Mouse (Mus musculus): Measurements from ENCODE around the gene Rnft1. TPM values are rescaled to one million over a fixed set of nuclear protein-coding genes. Genes with fewer than 3 reads are reported as not detected.
"Not testable (repeated sequence)": the region's sequence is repeated elsewhere in the genome, so short reads cannot be mapped to it uniquely, and the experiment has no call there.

Rnft1 gene
- polyA plus RNA-seq, 1 experiment = 9.4 TPM

DNA sequence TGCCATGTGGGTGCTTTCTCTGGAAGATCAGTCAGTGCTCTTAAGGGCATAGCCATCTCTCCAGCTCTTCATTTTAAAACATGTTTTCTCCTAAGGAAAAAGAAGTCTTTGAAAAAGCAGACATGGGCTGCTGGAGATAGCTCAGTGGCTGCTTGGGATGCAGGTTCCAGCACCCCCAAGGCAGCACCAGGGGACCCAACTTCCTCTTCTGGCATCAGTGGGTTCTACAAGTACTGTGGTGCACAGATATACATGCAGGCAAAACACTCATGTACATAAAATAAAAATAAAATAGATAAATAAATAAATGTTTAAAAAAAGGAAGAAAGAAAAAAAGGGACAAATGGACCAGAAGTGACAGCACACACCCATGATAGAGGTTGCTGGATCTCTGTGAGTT lies 21.9 kb upstream of the Rnft1 start:
- TF ChIP-seq CTCF (conservative IDR thresholded peaks at IDR 0.05; ENCODE audit: insufficient read depth, insufficient read length, low read depth, low read length) (no peak), POLR2A (IDR thresholded peaks at IDR 0.05; ENCODE audit: low read depth, low read length) (no peak)
- Histone ChIP-seq H3K27ac (ENCODE audit: insufficient read depth, low read depth, low read length) (no peak overlapping the region), H3K27me3 (replicated peaks; ENCODE audit: control insufficient read depth, insufficient read depth, low read length) (no peaks in the 10 kb centered on the region), H3K4me3 (ENCODE audit: insufficient read depth, low read depth, low read length) (no peak overlapping the region), H3K36me3 (ENCODE audit: control insufficient read depth, insufficient read depth, low read length) (no peaks in the 10 kb centered on the region), H3K4me1 (ENCODE audit: control insufficient read depth, insufficient read depth, low read length) (no peaks in the 10 kb centered on the region)
- DNase-seq = no peak

DNA sequence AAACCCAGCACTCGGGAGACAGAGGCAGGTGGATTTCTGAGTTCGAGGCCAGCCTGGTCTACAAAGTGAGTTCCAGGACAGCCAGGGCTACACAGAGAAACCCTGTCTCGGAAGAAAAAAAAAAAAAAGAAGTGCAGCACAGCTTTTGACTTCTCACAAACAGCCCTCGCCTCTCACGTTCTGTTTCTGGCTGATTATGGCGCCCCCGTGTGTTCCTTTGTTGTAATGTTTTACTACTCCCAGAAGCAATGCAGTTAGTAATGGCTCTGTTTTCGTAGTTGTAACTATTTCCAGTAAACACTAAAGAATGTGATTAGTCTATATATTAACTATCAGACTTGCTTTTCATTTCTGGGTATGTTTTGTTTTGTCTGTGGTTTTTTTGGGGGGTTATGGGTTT lies 20.2 kb upstream of the Rnft1 start:
- DNase-seq = peak; percentile 57
- not testable (repeated sequence) for H3K27me3 ChIP-seq (replicated peaks; ENCODE audit: control insufficient read depth, insufficient read depth, low read length); H3K36me3 ChIP-seq (ENCODE audit: control insufficient read depth, insufficient read depth, low read length); H3K4me1 ChIP-seq (ENCODE audit: control insufficient read depth, insufficient read depth, low read length); H3K27ac ChIP-seq (ENCODE audit: insufficient read depth, low read depth, low read length); H3K4me3 ChIP-seq (ENCODE audit: insufficient read depth, low read depth, low read length)
- WGBS = 15% methylated on average over 8 of the region's 8 CpGs
- TF ChIP-seq CTCF (conservative IDR thresholded peaks at IDR 0.05; ENCODE audit: insufficient read depth, insufficient read length, low read depth, low read length) = peak; percentile 66

DNA sequence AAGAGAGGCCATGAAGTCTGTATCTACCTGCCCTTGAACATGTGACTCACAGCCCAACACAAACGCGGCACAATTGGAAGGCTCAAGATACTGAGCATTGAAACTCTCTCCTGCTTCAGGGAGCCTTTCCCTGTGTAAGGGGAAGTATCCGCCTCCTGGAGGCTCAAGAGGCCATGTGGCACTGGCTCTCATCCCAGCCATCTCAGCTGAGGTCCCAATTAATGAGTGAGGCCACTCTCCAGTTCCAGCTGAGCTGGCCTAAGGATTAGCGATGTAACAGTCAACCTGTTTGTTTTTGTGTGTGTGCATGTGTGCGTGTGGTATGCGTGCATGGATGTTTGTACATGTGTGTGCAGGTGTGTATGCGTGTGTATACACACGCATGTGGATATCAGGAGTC lies 16.1 kb upstream of the Rnft1 start:
- 80% methylated on average over 8 of the region's 8 CpGs for WGBS
- H3K36me3 ChIP-seq (ENCODE audit: control insufficient read depth, insufficient read depth, low read length) = no peaks in the 10 kb centered on the region
- H3K4me3 ChIP-seq (ENCODE audit: insufficient read depth, low read depth, low read length) = no peak overlapping the region
- H3K4me1 ChIP-seq (ENCODE audit: control insufficient read depth, insufficient read depth, low read length) = no peaks in the 10 kb centered on the region
- DNase-seq = no peak
- TF ChIP-seq CTCF (conservative IDR thresholded peaks at IDR 0.05; ENCODE audit: insufficient read depth, insufficient read length, low read depth, low read length) = no peak
- no peak for TF ChIP-seq POLR2A (IDR thresholded peaks at IDR 0.05; ENCODE audit: low read depth, low read length)
- H3K27ac ChIP-seq (ENCODE audit: insufficient read depth, low read depth, low read length) = no peak overlapping the region
- no peaks in the 10 kb centered on the region for H3K27me3 ChIP-seq (replicated peaks; ENCODE audit: control insufficient read depth, insufficient read depth, low read length)

DNA sequence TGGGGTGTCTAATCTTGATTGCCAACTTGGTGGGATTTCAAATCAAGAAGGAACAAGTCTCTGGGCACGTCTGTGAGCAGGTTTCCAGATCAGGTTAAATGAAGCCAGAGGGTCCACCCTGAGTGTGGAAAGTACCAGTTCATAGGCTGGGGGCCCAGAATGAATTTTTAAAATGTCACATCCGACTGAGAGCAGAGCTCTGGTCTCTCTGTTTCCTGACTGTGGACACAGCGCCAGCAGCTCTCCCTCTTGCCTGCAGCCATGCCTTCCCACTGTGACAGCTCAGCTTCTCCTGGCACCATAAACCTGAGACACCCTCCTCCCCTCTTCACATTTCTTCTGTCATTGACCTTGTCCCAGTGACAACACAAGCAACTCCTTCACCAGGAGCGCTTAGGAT lies 15.5 kb upstream of the Rnft1 start:
- Histone ChIP-seq H3K36me3 (ENCODE audit: control insufficient read depth, insufficient read depth, low read length) (no peaks in the 10 kb centered on the region), H3K27me3 (replicated peaks; ENCODE audit: control insufficient read depth, insufficient read depth, low read length) (no peaks in the 10 kb centered on the region), H3K27ac (ENCODE audit: insufficient read depth, low read depth, low read length) (no peak overlapping the region), H3K4me3 (ENCODE audit: insufficient read depth, low read depth, low read length) (no peak overlapping the region), H3K4me1 (ENCODE audit: control insufficient read depth, insufficient read depth, low read length) (no peaks in the 10 kb centered on the region)
- TF ChIP-seq CTCF (conservative IDR thresholded peaks at IDR 0.05; ENCODE audit: insufficient read depth, insufficient read length, low read depth, low read length) (no peak), POLR2A (IDR thresholded peaks at IDR 0.05; ENCODE audit: low read depth, low read length) (no peak)
- DNase-seq = no peak
- WGBS = 74% methylated on average over 4 of the region's 4 CpGs

DNA sequence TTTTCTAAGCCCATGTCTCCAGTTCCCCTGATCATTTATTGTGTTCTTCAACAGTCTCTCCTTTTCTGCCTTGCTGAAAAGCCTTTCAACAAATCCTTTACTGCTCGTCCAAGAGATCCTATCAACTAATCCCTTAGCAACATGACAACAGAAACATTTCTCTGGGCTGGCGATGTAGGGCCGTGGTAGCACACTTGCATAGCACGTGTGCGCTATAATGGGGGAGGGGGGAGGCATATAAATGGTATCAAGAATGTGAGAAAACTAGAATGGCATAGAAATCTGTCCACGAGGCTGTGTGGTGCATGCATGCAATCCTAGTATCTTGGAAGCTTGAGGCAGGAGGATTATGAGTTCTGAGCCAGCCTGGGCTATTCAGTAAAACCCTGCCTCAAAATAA lies 12.7 kb upstream of the Rnft1 start:
- H3K4me1 ChIP-seq (ENCODE audit: control insufficient read depth, insufficient read depth, low read length) = no peaks in the 10 kb centered on the region
- no peak overlapping the region for H3K27ac ChIP-seq (ENCODE audit: insufficient read depth, low read depth, low read length)
- no peaks in the 10 kb centered on the region for H3K27me3 ChIP-seq (replicated peaks; ENCODE audit: control insufficient read depth, insufficient read depth, low read length)
- no peak for TF ChIP-seq CTCF (conservative IDR thresholded peaks at IDR 0.05; ENCODE audit: insufficient read depth, insufficient read length, low read depth, low read length)
- TF ChIP-seq POLR2A (IDR thresholded peaks at IDR 0.05; ENCODE audit: low read depth, low read length) = no peak
- no peak overlapping the region for H3K4me3 ChIP-seq (ENCODE audit: insufficient read depth, low read depth, low read length)
- H3K36me3 ChIP-seq (ENCODE audit: control insufficient read depth, insufficient read depth, low read length) = no peaks in the 10 kb centered on the region
- 75% methylated on average over 6 of the region's 6 CpGs for WGBS
- DNase-seq = no peak

DNA sequence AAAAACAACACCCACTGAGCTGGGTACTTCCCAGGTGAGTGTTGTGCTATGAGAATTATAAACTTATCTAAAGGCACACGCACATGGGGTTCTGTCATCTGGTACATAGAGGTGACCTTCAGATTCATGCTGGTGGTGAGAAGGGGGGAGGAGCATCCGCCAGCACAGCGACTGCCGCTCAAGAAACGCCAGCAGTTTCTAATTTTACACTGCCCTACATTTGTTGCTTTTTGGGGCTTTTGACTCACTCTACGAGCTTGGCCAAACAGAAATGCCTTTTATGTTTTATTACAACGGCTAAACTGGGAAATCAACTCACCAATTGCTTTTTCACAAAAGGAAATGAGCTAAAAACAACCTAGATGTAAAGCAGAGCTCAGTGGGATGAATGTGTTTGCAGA lies 11.7 kb upstream of the Rnft1 start:
- Histone ChIP-seq H3K4me1 (ENCODE audit: control insufficient read depth, insufficient read depth, low read length) (no peaks in the 10 kb centered on the region), H3K36me3 (ENCODE audit: control insufficient read depth, insufficient read depth, low read length) (no peaks in the 10 kb centered on the region), H3K4me3 (ENCODE audit: insufficient read depth, low read depth, low read length) (no peak overlapping the region), H3K27ac (ENCODE audit: insufficient read depth, low read depth, low read length) (no peak overlapping the region), H3K27me3 (replicated peaks; ENCODE audit: control insufficient read depth, insufficient read depth, low read length) (no peaks in the 10 kb centered on the region)
- peak; percentile 15 for DNase-seq
- WGBS = 6% methylated on average over 7 of the region's 7 CpGs
- TF ChIP-seq CTCF (conservative IDR thresholded peaks at IDR 0.05; ENCODE audit: insufficient read depth, insufficient read length, low read depth, low read length) (no peak), POLR2A (IDR thresholded peaks at IDR 0.05; ENCODE audit: low read depth, low read length) (no peak)

DNA sequence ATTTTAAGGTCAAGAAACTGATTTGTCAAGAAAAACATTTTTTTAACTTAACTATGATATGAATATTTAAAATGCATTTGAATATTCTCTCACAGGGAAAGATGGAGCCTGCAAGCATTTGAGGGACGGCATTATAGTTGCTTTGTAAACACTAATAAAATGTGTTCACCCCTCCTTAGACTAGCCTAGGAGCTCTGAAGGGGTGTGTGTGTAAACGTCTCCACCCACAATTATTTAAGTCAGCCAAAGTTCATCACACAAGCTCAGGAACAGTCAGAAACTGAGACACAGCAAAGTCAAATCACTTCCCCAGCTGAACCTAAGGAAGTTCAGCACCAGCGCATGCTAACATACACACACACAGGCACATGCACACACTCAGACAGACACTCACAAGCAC lies 10.9 kb upstream of the Rnft1 start:
- no peak overlapping the region for H3K4me3 ChIP-seq (ENCODE audit: insufficient read depth, low read depth, low read length)
- H3K4me1 ChIP-seq (ENCODE audit: control insufficient read depth, insufficient read depth, low read length) = no peaks in the 10 kb centered on the region
- no peaks in the 10 kb centered on the region for H3K27me3 ChIP-seq (replicated peaks; ENCODE audit: control insufficient read depth, insufficient read depth, low read length)
- H3K36me3 ChIP-seq (ENCODE audit: control insufficient read depth, insufficient read depth, low read length) = no peaks in the 10 kb centered on the region
- TF ChIP-seq CTCF (conservative IDR thresholded peaks at IDR 0.05; ENCODE audit: insufficient read depth, insufficient read length, low read depth, low read length) (no peak), POLR2A (IDR thresholded peaks at IDR 0.05; ENCODE audit: low read depth, low read length) (no peak)
- WGBS = 37% methylated on average over 3 of the region's 3 CpGs
- DNase-seq = no peak
- no peak overlapping the region for H3K27ac ChIP-seq (ENCODE audit: insufficient read depth, low read depth, low read length)

All from kidney, adult 2 months (tissue).